Mouse (Mus musculus) adrenal gland (tissue): ENCODE measurements around the gene Olfr648.

Experiments
- intact Hi-C: fragments of 180-260 bp; cut with DNase I; formaldehyde crosslinking; loops from one replicate; pipeline ENCODE4 v1.15.1; 2025
- long read RNA-seq, 2 experiments: library from polyadenylated mRNA; unstranded; transcript quantifications; one replicate each; pipeline ENCODE4 v2.0.0; 2020; ENCODE audit warnings: borderline replicate concordance in 1 of 2; ENCODE audit not compliant: insufficient replicate concordance in 1 of 2

Olfr648 gene
- long read RNA-seq, experiment 1 = 0 reads
- long read RNA-seq, experiment 2 = 0 reads

- intact Hi-C loops = no loop called here
These were observed at the start of gene Olfr648 for GRCm38 (mm10) chr7:104183292-104183691. Olfr648 (minus strand) TSS chr7:104183392.

GRCm38 (mm10) chr7:104231203-104231602 is 48.0 kb upstream of the Olfr648 start:
- intact Hi-C loops = no loop called here

DNA sequence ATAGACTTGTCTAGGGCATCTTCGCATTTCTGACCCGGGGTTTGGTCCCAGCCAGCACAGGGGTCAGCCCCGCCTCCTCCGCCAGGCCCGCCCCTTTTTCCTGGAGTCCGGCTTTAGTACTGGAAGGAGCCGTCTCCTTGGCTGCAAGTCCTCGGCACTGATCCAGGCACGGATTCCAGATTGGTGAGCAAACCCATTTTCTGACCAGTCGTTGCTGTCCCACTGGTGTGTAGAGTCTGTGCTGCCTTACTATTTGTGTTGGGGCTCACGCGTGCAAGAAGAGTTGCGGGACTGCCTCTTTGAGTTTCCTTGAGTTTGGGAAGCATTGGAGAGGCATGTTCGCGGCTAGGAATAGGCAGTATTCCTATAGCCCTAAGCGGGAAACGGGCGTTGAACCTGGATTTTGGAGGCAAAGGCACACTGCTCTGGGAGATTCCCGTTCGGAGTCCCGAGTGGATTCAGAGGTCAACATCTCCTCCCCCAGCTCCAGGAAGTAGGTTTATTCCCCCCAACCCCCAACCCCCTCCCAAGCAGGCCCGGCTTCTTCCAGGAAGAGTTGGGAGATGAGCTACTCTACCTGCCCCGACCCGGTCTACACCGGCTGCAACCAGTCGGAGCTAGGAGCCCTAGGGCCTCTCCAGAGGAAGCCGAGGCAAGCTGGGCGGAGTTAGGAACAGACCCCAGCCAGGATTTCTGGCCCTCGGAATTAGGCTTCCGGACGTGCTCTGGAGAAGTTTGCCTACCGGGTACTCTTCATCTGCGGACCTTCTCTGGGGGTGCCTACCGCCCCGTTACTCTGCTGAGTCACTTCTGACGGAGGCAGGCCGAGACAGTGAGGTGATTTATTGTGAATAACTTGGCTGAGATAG is 35.7 kb upstream of the Olfr648 start, which contains the start of gene Trim6:
TSS of gene Trim6 (plus strand) at position 93 of the 869 bp plus-strand sequence.
- intact Hi-C loops = no loop called here

GRCm38 (mm10) chr7:104217881-104218280 is 34.7 kb upstream of the Olfr648 start:
- intact Hi-C loops = no loop called here

DNA sequence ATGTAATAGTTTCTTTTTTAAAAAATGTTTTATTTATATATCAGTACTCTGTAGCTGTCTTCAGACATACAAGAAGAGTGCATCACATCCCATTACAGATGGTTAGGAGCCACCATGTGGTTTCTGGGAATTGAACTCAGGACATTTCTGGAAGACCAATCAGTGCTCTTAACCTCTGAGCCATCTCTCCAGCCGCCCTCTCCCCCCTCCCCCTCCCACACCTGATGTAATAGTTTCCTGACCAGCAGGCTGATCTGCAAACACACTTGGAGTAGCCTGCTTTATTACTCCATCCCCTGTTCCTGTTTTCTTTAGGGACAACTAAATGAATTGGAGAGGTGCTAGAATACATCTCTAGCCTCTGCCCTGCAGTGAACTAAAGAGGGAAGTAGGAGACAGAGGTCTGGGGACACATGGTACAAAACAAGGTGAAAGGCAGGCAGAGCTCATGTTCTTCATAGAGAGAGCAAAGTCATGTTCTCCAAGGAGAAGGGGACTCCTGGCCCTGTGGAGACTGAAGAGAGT is 32.9 kb upstream of the Olfr648 start:
- intact Hi-C loops = no loop called here

GRCm38 (mm10) chr7:104206197-104206596 is 23.0 kb upstream of the Olfr648 start:
- intact Hi-C loops = no loop called here

GRCm38 (mm10) chr7:104199822-104200221 is 16.6 kb upstream of the Olfr648 start:
- intact Hi-C loops = no loop called here

GRCm38 (mm10) chr7:104195885-104196284 is 12.7 kb upstream of the Olfr648 start, which contains the start of gene Olfr649:
Olfr649 (minus strand) TSS chr7:104195985.
- intact Hi-C loops = no loop called here

DNA sequence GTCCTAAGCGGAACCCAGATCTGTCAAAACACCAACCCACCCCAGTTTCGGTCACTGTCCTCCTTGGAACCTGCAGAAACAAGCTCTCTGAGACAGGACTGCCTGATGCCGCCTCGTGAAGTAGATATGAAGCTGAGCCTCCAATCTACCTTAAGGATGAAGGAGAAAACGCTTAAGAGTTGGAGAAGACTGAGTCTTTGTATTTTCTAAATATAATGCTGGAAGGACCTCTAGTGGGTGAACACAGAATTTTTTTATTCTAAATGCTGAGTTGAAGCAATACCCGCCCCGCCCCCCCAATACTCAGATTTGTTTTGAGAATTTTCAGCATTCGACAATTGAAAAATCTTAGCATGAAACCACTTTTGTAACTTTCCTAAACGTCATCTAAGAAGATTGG is 8.1 kb upstream of the Olfr648 start:
- intact Hi-C loops = no loop called here

GRCm38 (mm10) chr7:104179074-104179473 is 4.1 kb downstream of the Olfr648 start:
- intact Hi-C loops = no loop called here

GRCm38 (mm10) chr7:104178422-104179054 is 4.7 kb downstream of the Olfr648 start:
- intact Hi-C loops = no loop called here

- intact Hi-C loops = no loop called here
These were observed 8.1 kb downstream of the Olfr648 start for GRCm38 (mm10) chr7:104175085-104175484.

DNA sequence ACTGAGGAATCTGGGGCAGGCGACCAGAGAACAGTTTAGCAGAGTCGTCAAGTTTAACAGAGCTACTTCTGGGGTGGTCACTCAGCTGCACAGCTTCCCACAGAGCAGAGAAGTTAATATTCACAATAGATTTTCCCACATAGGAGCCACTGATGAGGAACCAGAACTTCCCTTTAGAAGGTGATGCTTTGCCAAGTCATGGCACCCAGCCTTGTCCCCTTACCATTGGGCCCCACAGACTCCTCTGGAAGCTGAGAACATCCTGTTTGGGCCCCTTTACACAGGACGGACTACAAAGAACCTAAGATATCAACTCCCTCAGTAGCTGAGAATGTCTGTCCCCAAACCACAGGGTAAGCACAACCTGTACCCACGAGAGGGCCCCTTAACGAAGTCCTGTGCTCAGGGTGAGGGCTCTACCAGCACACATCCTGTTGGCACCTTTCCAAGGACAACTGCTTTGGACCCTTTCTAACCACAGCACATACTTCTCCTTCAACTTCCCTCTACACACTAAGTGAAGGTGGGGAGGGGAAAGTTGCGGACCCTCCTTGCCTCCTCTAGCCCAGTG is 13.5 kb downstream of the Olfr648 start:
- intact Hi-C loops = no loop called here

- intact Hi-C loops = no loop called here
These were observed 16.1 kb downstream of the Olfr648 start for GRCm38 (mm10) chr7:104167105-104167504.

- intact Hi-C loops = no loop called here
These were observed 32.7 kb downstream of the Olfr648 start, which contains the start of gene Ubqlnl for GRCm38 (mm10) chr7:104150456-104150855. Ubqlnl (minus strand) TSS chr7:104150556.

DNA sequence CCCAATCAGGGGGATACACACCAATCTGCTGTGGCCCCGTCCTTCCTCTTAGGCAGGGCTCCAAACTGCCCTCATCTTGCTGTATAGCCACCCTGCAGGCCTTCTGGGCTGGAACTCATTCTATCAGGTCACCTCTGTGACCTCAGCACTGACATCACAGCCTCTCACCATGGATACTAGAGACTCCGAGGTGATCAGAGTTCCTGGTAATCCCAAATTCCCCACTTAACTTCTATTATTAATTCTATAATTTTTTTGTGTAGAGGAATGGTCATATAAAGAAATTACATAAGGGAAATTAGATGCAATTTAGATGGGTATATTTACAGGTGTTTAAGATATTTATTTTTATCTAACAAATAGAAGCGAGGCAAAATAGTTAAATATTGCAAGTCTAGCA is 40.0 kb downstream of the Olfr648 start, which contains the start of gene Ubqln3:
TSS of gene Ubqln3 (minus strand) at position 101 of the 400 bp plus-strand sequence.
- intact Hi-C loops = no loop called here

- intact Hi-C loops = no loop called here
These were observed 45.9 kb downstream of the Olfr648 start, which contains the start of gene Olfr643 for GRCm38 (mm10) chr7:104137305-104137704. Olfr643 (minus strand) TSS chr7:104137405.

DNA sequence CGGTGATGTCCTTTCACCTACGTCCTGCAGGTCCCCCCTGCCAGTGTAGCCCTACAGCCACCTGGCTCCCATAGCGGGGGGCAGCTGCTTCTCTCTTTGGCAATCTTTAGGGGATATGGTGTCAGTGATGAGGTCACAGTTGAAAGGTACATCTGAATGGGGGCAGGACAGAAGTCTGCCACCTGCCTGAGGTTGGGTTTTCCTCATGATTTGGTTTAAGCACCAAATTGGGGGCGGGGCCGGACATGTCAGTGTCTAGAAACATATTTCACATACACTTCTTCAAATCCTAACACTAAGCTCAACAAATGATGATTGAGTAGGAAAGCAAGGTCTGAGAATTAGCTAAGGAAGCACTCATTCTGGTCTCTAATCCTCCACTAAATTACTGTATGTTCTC is 53.5 kb downstream of the Olfr648 start, which contains the start of gene Ubqln5:
TSS of gene Ubqln5 (minus strand) at position 101 of the 400 bp plus-strand sequence.
- intact Hi-C loops = no loop called here
